Mouse (Mus musculus): ENCODE data around the gene Ctnnd2. TPM values are rescaled to one million over a fixed set of nuclear protein-coding genes. Genes with fewer than 3 reads are reported as not detected.

Gene Ctnnd2
- polyA plus RNA-seq, 1 experiment from 2014 or later = 0.96 TPM

DNA sequence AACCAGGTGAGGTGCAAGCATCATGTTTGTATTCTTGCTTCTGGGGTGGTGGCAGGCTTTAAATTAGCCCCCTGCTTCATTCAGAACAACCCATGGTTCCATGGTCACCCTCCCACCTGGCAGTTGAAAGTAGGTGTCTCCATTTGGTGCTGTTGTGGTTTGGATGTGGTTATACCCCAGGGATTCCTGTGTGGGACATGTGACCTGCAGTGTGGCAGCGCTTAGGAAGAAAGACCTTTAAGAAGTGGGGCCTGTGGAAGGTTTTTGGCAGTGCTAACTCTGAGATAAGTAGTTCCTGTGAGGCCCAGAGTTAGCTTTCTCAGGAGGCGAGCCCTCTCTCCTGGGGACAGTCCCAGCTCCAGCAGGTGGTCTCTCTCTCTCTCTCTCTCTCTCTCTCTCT, 848.4 kb downstream of the Ctnnd2 start:
- H3K4me3 ChIP-seq (ENCODE audit: inconsistent target) = no peak overlapping the region
- H3K36me3 ChIP-seq (ENCODE audit: inconsistent target) = no peaks in the 10 kb centered on the region
- H3K79me2 ChIP-seq (ENCODE audit: inconsistent target) = no peaks in the 10 kb centered on the region
- H3K27ac ChIP-seq = no peak overlapping the region
- WGBS (ENCODE audit: missing documents) = 0% methylated on average over 1 of the region's 2 CpGs

DNA sequence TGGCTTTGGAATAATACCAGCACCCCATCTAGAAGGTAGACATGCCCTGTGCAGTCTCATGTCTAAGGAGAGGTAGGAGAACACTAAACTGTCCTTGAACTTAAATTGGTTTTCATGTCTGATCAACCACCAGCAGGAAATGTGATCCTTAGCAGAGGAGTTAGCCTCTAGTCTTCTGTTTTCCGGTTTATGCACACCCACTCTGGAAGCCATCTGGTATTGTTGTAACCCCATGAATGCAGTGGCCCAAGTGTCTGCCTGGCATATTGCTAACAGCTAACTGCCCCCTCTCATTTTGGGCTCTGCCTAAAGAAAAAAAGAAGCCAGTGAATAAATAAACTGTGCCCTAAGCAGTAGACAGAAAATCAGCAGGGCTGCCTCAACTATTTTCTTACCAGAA, 849.6 kb downstream of the Ctnnd2 start:
- Histone ChIP-seq H3K4me3 (ENCODE audit: inconsistent target) (no peak overlapping the region), H3K36me3 (ENCODE audit: inconsistent target) (no peaks in the 10 kb centered on the region), H3K79me2 (ENCODE audit: inconsistent target) (no peaks in the 10 kb centered on the region), H3K27ac (no peak overlapping the region)
- WGBS (ENCODE audit: missing documents) = 100% methylated on average over 1 of the region's 1 CpGs

DNA sequence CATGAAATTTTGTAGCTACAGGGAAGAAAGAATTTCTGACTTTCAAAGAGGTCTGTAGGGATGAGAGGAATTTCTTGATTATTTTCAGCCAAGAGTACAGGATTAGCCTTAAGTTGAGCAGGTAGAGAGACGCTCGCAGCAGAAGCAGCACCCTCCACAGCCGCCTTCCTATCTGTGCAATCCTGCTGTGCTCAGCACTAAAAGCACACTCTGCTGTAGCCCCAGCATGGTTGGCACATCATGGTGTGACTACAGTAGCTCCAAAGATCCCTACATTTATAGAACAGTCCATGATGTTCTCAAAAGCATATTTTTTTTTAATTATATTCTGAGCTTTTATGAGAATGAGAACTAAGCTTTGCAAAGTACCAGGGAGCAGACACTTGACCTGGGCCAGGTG, 850.1 kb downstream of the Ctnnd2 start:
- Histone ChIP-seq H3K36me3 (ENCODE audit: inconsistent target) (no peaks in the 10 kb centered on the region), H3K79me2 (ENCODE audit: inconsistent target) (no peaks in the 10 kb centered on the region), H3K4me3 (ENCODE audit: inconsistent target) (no peak overlapping the region), H3K27ac (no peak overlapping the region)
- WGBS (ENCODE audit: missing documents) = 95% methylated on average over 3 of the region's 3 CpGs

DNA sequence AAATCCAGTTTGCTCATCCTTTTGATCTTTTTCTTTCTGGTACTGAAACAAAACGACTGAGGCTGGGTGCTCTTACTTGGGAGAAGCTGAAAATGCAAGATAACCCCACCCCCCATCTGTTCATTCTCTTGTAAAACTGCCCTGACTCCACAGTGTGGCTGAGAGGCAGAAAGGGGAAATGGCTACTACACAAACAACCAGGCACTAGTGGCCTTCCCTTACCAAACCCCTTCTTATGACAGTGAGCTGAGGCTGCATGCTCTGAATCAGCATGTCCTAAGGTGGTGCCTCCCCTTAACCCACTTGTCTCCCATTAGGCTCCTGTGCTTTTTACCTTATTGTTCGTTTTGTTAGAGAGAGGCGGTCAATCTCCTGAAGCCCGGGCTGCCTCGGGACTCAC, 851.4 kb downstream of the Ctnnd2 start:
- WGBS (ENCODE audit: missing documents) = 87% methylated on average over 5 of the region's 5 CpGs

DNA sequence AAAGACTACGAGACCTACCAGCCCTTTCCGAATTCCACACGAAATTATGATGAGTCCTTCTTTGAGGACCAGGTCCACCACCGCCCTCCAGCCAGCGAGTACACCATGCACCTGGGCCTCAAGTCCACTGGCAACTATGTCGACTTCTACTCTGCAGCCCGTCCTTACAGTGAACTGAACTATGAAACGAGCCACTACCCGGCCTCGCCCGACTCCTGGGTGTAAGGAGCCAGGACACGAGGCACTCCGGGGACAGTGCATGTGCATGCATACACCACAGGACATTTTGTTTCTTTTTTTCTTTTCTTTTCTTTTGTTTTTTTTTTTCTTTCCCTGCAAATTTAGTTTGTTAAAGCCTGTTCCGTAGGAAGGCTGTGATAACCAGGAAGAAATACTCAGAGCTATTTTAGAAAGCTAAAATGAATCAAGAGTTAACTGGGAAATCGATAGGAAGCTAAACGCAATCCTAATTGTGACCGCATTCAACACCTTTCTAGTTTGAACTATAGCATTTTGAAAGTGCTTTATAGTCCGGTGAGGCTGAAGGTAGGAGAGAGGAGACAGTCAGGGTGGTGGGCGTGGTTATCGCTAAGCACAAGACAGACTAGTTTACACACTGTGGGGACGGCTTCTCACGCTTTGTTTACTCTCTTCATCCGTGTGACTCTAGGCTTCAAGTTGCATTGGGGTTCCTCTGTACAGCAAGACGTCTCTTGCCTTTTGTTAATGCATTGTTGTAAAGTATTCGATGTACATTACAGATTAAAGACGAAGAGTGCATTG, 855.2 kb downstream of the Ctnnd2 start:
- WGBS (ENCODE audit: missing documents) = 94% methylated on average over 25 of the region's 26 CpGs
- Histone ChIP-seq H3K36me3 (ENCODE audit: inconsistent target) (no peaks in the 10 kb centered on the region), H3K79me2 (ENCODE audit: inconsistent target) (no peaks in the 10 kb centered on the region)

More for the DNA sequence above, 851.4 kb downstream of the Ctnnd2 start:
- H3K79me2 ChIP-seq (ENCODE audit: inconsistent target) = no peaks in the 10 kb centered on the region
- H3K36me3 ChIP-seq (ENCODE audit: inconsistent target) = no peaks in the 10 kb centered on the region
- H3K4me3 ChIP-seq (ENCODE audit: inconsistent target) = no peak overlapping the region
- no peak overlapping the region for H3K27ac ChIP-seq

DNA sequence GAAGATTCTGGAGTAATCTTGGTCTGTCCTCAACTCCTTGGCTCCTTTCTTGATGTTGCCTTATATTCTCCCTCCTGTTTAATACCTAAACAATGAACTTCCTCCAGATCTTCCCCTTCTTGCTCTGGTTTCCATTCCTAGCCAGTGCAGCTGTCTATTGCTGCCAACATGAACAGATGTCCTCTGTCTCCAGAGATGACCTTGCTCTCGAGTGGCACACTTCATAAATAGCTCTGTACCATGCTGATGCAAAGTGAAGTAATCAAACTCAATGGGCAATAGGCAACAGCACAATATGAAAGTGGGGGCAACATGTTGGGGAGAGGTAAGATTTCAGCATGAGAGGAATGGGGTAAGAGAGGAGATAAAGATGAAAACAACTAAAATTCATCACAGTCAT, 872.6 kb downstream of the Ctnnd2 start:
- H3K36me3 ChIP-seq (ENCODE audit: inconsistent target) = no peaks in the 10 kb centered on the region
- H3K79me2 ChIP-seq (ENCODE audit: inconsistent target) = no peaks in the 10 kb centered on the region
- no peak overlapping the region for H3K4me3 ChIP-seq (ENCODE audit: inconsistent target)
- 76% methylated on average over 1 of the region's 1 CpGs for WGBS (ENCODE audit: missing documents)
- H3K27ac ChIP-seq = no peak overlapping the region

More for the DNA sequence above, 855.2 kb downstream of the Ctnnd2 start:
- no peak overlapping the region for H3K4me3 ChIP-seq (ENCODE audit: inconsistent target)
- H3K27ac ChIP-seq = no peak overlapping the region

DNA sequence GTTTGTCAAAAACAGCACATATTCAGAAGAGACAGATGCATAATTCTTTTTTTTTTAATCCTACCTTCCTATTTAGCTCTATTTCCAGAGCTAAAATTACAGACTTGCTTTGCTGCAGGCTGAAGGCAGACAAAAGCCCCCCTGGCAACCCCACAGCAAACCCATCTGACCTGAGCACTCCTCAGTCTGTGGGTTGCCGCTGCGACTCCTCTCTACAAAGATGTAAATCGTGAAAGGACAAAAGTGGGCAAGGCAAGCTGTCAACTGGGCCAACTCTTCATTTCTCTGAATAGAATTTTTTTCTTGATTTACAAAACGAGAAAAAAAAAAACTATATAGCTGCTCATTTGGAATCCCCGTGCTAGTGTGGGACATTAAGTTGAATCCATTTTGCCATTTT, 879.1 kb downstream of the Ctnnd2 start:
- no peaks in the 10 kb centered on the region for H3K36me3 ChIP-seq (ENCODE audit: inconsistent target)
- no peak overlapping the region for H3K4me3 ChIP-seq (ENCODE audit: inconsistent target)
- H3K27ac ChIP-seq = no peak overlapping the region
- WGBS (ENCODE audit: missing documents) = 84% methylated on average over 5 of the region's 5 CpGs
- no peaks in the 10 kb centered on the region for H3K79me2 ChIP-seq (ENCODE audit: inconsistent target)

DNA sequence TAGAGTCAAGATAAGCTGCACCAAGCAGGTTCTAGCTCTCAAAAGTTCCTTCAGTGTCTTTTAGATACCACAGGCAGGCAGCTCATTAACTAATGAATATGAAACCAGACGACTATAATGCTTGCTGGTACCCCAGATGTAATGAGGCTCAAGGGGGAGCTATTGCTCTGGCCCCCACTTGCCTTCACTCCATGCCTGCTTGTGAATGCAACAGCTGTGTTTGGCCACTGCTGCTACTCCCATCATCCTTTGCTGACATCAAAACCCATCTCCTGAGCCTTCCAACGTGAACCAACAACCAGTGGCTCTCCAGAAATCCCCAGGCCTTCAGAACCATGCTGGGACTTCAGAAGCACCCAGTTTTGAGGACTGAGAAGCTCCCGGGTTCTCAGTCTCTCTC, 883.8 kb downstream of the Ctnnd2 start:
- no peaks in the 10 kb centered on the region for H3K79me2 ChIP-seq (ENCODE audit: inconsistent target)
- no peaks in the 10 kb centered on the region for H3K36me3 ChIP-seq (ENCODE audit: inconsistent target)
- no peak overlapping the region for H3K27ac ChIP-seq
- 62% methylated on average over 3 of the region's 3 CpGs for WGBS (ENCODE audit: missing documents)
- no peak overlapping the region for H3K4me3 ChIP-seq (ENCODE audit: inconsistent target)

DNA sequence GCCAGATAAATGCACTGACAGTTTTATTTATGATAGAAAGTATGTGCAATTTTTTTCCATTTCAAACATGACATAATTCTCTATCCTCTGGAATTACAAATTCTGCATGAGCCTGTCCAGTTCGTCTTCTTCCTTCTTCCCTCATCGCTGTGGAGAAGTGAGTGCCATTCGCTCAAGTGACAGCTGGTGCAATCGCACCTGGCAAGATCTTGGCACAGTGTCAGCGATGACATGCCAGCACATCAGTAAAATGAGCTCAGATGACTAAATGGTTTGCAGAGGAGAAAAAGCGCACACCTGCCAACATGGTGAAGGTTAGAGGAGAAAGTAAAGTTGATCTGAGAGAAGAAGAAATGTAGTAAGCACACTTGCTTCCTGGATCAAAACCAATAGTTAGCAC, 885.9 kb downstream of the Ctnnd2 start:
- H3K27ac ChIP-seq = no peak overlapping the region
- no peaks in the 10 kb centered on the region for H3K79me2 ChIP-seq (ENCODE audit: inconsistent target)
- 93% methylated on average over 6 of the region's 6 CpGs for WGBS (ENCODE audit: missing documents)
- no peaks in the 10 kb centered on the region for H3K36me3 ChIP-seq (ENCODE audit: inconsistent target)
- H3K4me3 ChIP-seq (ENCODE audit: inconsistent target) = no peak overlapping the region

DNA sequence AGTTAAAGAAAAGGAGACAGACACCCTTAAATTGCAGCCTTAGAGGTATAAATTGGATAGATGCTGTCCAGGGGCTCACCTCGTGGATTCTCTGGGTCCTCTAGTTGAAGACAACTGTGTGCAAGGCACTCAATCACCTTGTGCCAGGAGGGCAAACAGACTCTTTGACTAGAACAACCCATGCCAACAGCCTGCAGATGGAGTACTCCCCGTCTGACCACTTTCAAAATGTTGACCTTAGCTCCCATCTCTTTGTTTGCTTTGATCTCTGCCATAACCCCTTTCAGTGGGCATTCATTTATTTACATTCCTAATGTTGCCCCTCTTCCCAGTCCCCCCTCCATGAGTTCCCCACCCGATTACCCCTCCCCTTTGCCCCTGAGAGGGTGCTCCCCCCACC, 891.3 kb downstream of the Ctnnd2 start:
- no peak overlapping the region for H3K4me3 ChIP-seq (ENCODE audit: inconsistent target)
- no peaks in the 10 kb centered on the region for H3K36me3 ChIP-seq (ENCODE audit: inconsistent target)
- no peak overlapping the region for H3K27ac ChIP-seq
- WGBS (ENCODE audit: missing documents) = 59% methylated on average over 3 of the region's 3 CpGs
- no peaks in the 10 kb centered on the region for H3K79me2 ChIP-seq (ENCODE audit: inconsistent target)

DNA sequence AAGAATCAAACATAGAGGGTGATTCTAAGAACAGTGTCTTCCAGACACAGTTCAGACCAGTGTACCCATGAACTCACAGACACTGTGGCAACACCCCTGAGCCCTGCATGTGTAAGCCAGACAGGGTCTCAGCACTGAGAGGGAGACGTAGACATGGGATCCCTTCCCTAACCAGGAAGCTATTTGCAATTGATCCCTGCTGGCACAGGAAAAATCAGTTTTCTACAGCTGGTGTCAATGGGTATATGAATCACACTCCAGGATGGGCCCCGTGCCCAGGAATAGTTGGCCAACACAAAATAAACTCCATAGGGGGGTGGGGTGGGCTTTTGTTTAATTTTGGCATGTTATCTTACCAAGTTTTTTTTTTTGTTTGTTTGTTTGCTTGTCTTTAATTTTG, 895.7 kb downstream of the Ctnnd2 start:
- Histone ChIP-seq H3K36me3 (ENCODE audit: inconsistent target) (no peaks in the 10 kb centered on the region), H3K4me3 (ENCODE audit: inconsistent target) (no peak overlapping the region), H3K79me2 (ENCODE audit: inconsistent target) (no peaks in the 10 kb centered on the region), H3K27ac (no peak overlapping the region)
- WGBS (ENCODE audit: missing documents) = 83% methylated on average over 2 of the region's 2 CpGs

DNA sequence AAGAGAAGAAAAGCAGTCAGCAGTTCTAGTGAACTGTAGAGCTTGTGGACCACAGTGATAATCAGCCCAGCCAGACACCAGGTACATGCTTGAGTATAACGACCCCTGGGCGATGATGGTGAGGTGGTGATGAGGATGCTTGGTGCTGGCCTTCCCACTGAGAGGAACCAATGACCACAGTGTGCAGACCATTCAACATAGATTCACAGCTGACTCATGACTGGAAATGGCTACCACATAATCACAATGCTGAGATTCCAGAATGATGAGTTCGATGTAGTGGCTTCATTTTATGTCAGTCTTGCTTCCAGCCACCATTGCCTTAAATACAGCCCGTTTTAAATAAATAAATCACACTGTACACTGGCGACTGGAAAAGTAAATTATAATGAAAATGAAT, 897.9 kb downstream of the Ctnnd2 start:
- no peaks in the 10 kb centered on the region for H3K36me3 ChIP-seq (ENCODE audit: inconsistent target)
- WGBS (ENCODE audit: missing documents) = 90% methylated on average over 5 of the region's 5 CpGs
- H3K27ac ChIP-seq = no peak overlapping the region
- no peak overlapping the region for H3K4me3 ChIP-seq (ENCODE audit: inconsistent target)
- H3K79me2 ChIP-seq (ENCODE audit: inconsistent target) = no peaks in the 10 kb centered on the region

All from macrophage (primary cell).